Mouse (Mus musculus): Measurements from ENCODE around the gene Bhlhb9. TPM values are rescaled to one million over a fixed set of nuclear protein-coding genes. Genes with fewer than 3 reads are reported as not detected.
"Not testable (repeated sequence)": the region's sequence is repeated elsewhere in the genome, so short reads cannot be mapped to it uniquely, and the experiment has no call there.

The Bhlhb9 gene
- 106 and 110 TPM in 2 replicates for polyA plus RNA-seq (2015; fragmentation: Nextera tagmentation; extraction: Ambion mirVana)

- H3K36me3 ChIP-seq (ENCODE audit: control insufficient read depth, insufficient read depth); H3K4me1 ChIP-seq (replicated peaks; ENCODE audit: control insufficient read depth, insufficient read depth, low read length); H3K27me3 ChIP-seq (replicated peaks; ENCODE audit: control insufficient read depth, insufficient read depth, low read length); H3K9me3 ChIP-seq (ENCODE audit: control insufficient read depth, low read length): not testable (repeated sequence)
- H3K27ac ChIP-seq (ENCODE audit: low read length) = peak within 1 kb of the TSS; percentile 63
- peak within 1 kb of the TSS; percentile 69 for H3K9ac ChIP-seq (replicated peaks; ENCODE audit: low read depth, low read length)
- 17% methylated on average over 3 of the region's 5 CpGs for WGBS
- ATAC-seq = peak; percentile 13; the same call in 1 of the 2 replicates
- peak within 1 kb of the TSS; percentile 55 for H3K4me2 ChIP-seq (ENCODE audit: low read length)
- H3K4me3 ChIP-seq (replicated peaks; ENCODE audit: low read length) = peak within 1 kb of the TSS; percentile 61
Observed at GRCm38 (mm10) chrX:135797212-135797644, at the start of gene Bhlhb9. TSS of gene Bhlhb9 (plus strand) at chrX:135797594.

GRCm38 (mm10) chrX:135752832-135753231 is 44.6 kb upstream of the Bhlhb9 start:
- peaks cover 4% of the 10 kb centered on the region; the same call in 1 of the 2 replicates for H3K36me3 ChIP-seq (ENCODE audit: control insufficient read depth, insufficient read depth)
- H3K4me3 ChIP-seq (replicated peaks; ENCODE audit: low read length) = no peak overlapping the region
- ATAC-seq = peak; percentile 71
- H3K4me1 ChIP-seq (replicated peaks; ENCODE audit: control insufficient read depth, insufficient read depth, low read length) = no peaks in the 10 kb centered on the region
- WGBS = 0% methylated on average over 2 of the region's 2 CpGs
- no peaks in the 10 kb centered on the region for H3K9me3 ChIP-seq (ENCODE audit: control insufficient read depth, low read length)
- H3K4me2 ChIP-seq (ENCODE audit: low read length) = no peak overlapping the region
- H3K27ac ChIP-seq (ENCODE audit: low read length) = no peak overlapping the region
- H3K9ac ChIP-seq (replicated peaks; ENCODE audit: low read depth, low read length) = no peak overlapping the region
- no peaks in the 10 kb centered on the region for H3K27me3 ChIP-seq (replicated peaks; ENCODE audit: control insufficient read depth, insufficient read depth, low read length)

- H3K36me3 ChIP-seq (ENCODE audit: control insufficient read depth, insufficient read depth) = no peaks in the 10 kb centered on the region
- H3K27me3 ChIP-seq (replicated peaks; ENCODE audit: control insufficient read depth, insufficient read depth, low read length) = no peaks in the 10 kb centered on the region
- no peak for ATAC-seq
- H3K4me3 ChIP-seq (replicated peaks; ENCODE audit: low read length) = no peak overlapping the region
- H3K9ac ChIP-seq (replicated peaks; ENCODE audit: low read depth, low read length) = no peak overlapping the region
- no peaks in the 10 kb centered on the region for H3K9me3 ChIP-seq (ENCODE audit: control insufficient read depth, low read length)
- no peak overlapping the region for H3K4me2 ChIP-seq (ENCODE audit: low read length)
- H3K4me1 ChIP-seq (replicated peaks; ENCODE audit: control insufficient read depth, insufficient read depth, low read length) = no peaks in the 10 kb centered on the region
- no peak overlapping the region for H3K27ac ChIP-seq (ENCODE audit: low read length)
Observed at GRCm38 (mm10) chrX:135761707-135762106, 35.7 kb upstream of the Bhlhb9 start.

- 63% methylated on average over 2 of the region's 3 CpGs for WGBS
- Histone ChIP-seq H3K9ac (replicated peaks; ENCODE audit: low read depth, low read length) (no peak overlapping the region), H3K4me3 (replicated peaks; ENCODE audit: low read length) (no peak overlapping the region), H3K36me3 (ENCODE audit: control insufficient read depth, insufficient read depth) (no peaks in the 10 kb centered on the region), H3K27ac (ENCODE audit: low read length) (no peak overlapping the region), H3K27me3 (replicated peaks; ENCODE audit: control insufficient read depth, insufficient read depth, low read length) (no peaks in the 10 kb centered on the region), H3K4me1 (replicated peaks; ENCODE audit: control insufficient read depth, insufficient read depth, low read length) (no peaks in the 10 kb centered on the region), H3K9me3 (ENCODE audit: control insufficient read depth, low read length) (no peaks in the 10 kb centered on the region), H3K4me2 (ENCODE audit: low read length) (no peak overlapping the region)
- ATAC-seq = no peak
Observed at GRCm38 (mm10) chrX:135768043-135768548, 29.3 kb upstream of the Bhlhb9 start.

- Histone ChIP-seq H3K9ac (replicated peaks; ENCODE audit: low read depth, low read length) (no peak overlapping the region), H3K9me3 (ENCODE audit: control insufficient read depth, low read length) (no peaks in the 10 kb centered on the region), H3K27ac (ENCODE audit: low read length) (no peak overlapping the region), H3K27me3 (replicated peaks; ENCODE audit: control insufficient read depth, insufficient read depth, low read length) (no peaks in the 10 kb centered on the region), H3K4me1 (replicated peaks; ENCODE audit: control insufficient read depth, insufficient read depth, low read length) (no peaks in the 10 kb centered on the region), H3K4me2 (ENCODE audit: low read length) (no peak overlapping the region), H3K36me3 (ENCODE audit: control insufficient read depth, insufficient read depth) (no peaks in the 10 kb centered on the region), H3K4me3 (replicated peaks; ENCODE audit: low read length) (no peak overlapping the region)
- WGBS = 80% methylated on average over 2 of the region's 2 CpGs
- ATAC-seq = no peak
Observed at GRCm38 (mm10) chrX:135768565-135768964, 28.8 kb upstream of the Bhlhb9 start.

GRCm38 (mm10) chrX:135791536-135791935 is 5.9 kb upstream of the Bhlhb9 start:
- Histone ChIP-seq H3K27me3 (replicated peaks; ENCODE audit: control insufficient read depth, insufficient read depth, low read length) (no peaks in the 10 kb centered on the region), H3K9ac (replicated peaks; ENCODE audit: low read depth, low read length) (no peak overlapping the region), H3K36me3 (ENCODE audit: control insufficient read depth, insufficient read depth) (no peaks in the 10 kb centered on the region), H3K27ac (ENCODE audit: low read length) (no peak overlapping the region), H3K4me3 (replicated peaks; ENCODE audit: low read length) (no peak overlapping the region), H3K9me3 (ENCODE audit: control insufficient read depth, low read length) (no peaks in the 10 kb centered on the region), H3K4me1 (replicated peaks; ENCODE audit: control insufficient read depth, insufficient read depth, low read length) (no peaks in the 10 kb centered on the region; the same call in 1 of the 2 replicates), H3K4me2 (ENCODE audit: low read length) (no peak overlapping the region)
- no peak for ATAC-seq

GRCm38 (mm10) chrX:135792326-135792725 is 5.1 kb upstream of the Bhlhb9 start:
- Histone ChIP-seq H3K9me3 (ENCODE audit: control insufficient read depth, low read length) (no peaks in the 10 kb centered on the region), H3K4me1 (replicated peaks; ENCODE audit: control insufficient read depth, insufficient read depth, low read length) (no peaks in the 10 kb centered on the region; the same call in 1 of the 2 replicates), H3K4me3 (replicated peaks; ENCODE audit: low read length) (no peak overlapping the region), H3K4me2 (ENCODE audit: low read length) (no peak overlapping the region), H3K27ac (ENCODE audit: low read length) (peak overlapping the region; percentile 25), H3K36me3 (ENCODE audit: control insufficient read depth, insufficient read depth) (no peaks in the 10 kb centered on the region), H3K27me3 (replicated peaks; ENCODE audit: control insufficient read depth, insufficient read depth, low read length) (no peaks in the 10 kb centered on the region), H3K9ac (replicated peaks; ENCODE audit: low read depth, low read length) (no peak overlapping the region)
- ATAC-seq = no peak
- WGBS = 43% methylated on average over 6 of the region's 6 CpGs

GRCm38 (mm10) chrX:135795591-135796304 is 1.6 kb upstream of the Bhlhb9 start:
- Histone ChIP-seq H3K9ac (replicated peaks; ENCODE audit: low read depth, low read length) (peak overlapping the region; percentile 69), H3K4me3 (replicated peaks; ENCODE audit: low read length) (peak overlapping the region; percentile 61), H3K27ac (ENCODE audit: low read length) (peak overlapping the region; percentile 63), H3K4me2 (ENCODE audit: low read length) (peak overlapping the region; percentile 55)
- not testable (repeated sequence) for H3K36me3 ChIP-seq (ENCODE audit: control insufficient read depth, insufficient read depth); H3K27me3 ChIP-seq (replicated peaks; ENCODE audit: control insufficient read depth, insufficient read depth, low read length); H3K4me1 ChIP-seq (replicated peaks; ENCODE audit: control insufficient read depth, insufficient read depth, low read length); H3K9me3 ChIP-seq (ENCODE audit: control insufficient read depth, low read length)
- WGBS = 21% methylated on average over 21 of the region's 27 CpGs
- ATAC-seq = peak; percentile 91

GRCm38 (mm10) chrX:135796305-135797211 is 836 bp upstream of the Bhlhb9 start:
- WGBS = 12% methylated on average over 16 of the region's 26 CpGs
- Histone ChIP-seq H3K9ac (replicated peaks; ENCODE audit: low read depth, low read length) (peak overlapping the region; percentile 69), H3K4me2 (ENCODE audit: low read length) (peak overlapping the region; percentile 55), H3K4me3 (replicated peaks; ENCODE audit: low read length) (peak overlapping the region; percentile 61), H3K27ac (ENCODE audit: low read length) (peak overlapping the region; percentile 63)
- not testable (repeated sequence) for H3K36me3 ChIP-seq (ENCODE audit: control insufficient read depth, insufficient read depth); H3K4me1 ChIP-seq (replicated peaks; ENCODE audit: control insufficient read depth, insufficient read depth, low read length); H3K27me3 ChIP-seq (replicated peaks; ENCODE audit: control insufficient read depth, insufficient read depth, low read length); H3K9me3 ChIP-seq (ENCODE audit: control insufficient read depth, low read length)
- peak; percentile 47 for ATAC-seq
